Mouse (Mus musculus) thymus, postnatal 0 days (tissue): Measurements from ENCODE around the gene Olfr1174-ps. TPM values are rescaled to one million over a fixed set of nuclear protein-coding genes. Genes with fewer than 3 reads are reported as not detected.

Experiments
- DNase-seq: peaks from one replicate; pipeline ENCODE4 v3.0.0-alpha.2; 2015; ENCODE audit warnings: low spot score
- polyA plus RNA-seq: library from polyadenylated mRNA; unstranded; fragments of >200 nt; fragmentation: Nextera tagmentation; extraction: Ambion mirVana; gene quantifications from 2 replicates; pipeline ENCODE4 v1.2.1, GENCODE M21; 2015

Olfr1174-ps gene
- polyA plus RNA-seq: not detected in 2 replicates

- DNase-seq: no peak
Observed at GRCm38 (mm10) chr2:88315035-88315434, at the start of gene Olfr1174-ps. Gene Olfr1174-ps, minus strand, starts transcription at chr2:88315135.

DNA sequence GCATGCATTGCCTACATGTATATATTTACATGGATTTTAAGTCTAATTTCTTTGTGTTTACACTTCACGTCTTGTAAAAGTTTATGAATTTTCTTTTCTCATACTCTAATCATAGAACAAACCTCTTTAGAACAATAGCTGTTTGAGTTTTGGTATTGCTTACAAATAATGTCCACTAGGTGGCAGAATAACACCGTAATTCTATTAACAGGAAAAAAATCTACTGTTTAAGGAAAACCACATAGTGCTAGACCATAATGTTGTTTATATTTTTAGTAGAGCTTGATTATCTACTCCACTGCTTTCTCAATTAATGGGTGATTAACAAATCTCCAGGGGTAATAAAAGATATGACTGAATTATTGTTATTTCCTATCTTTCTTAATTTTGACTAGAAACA lies 41.4 kb upstream of the Olfr1174-ps start:
- DNase-seq: peak; percentile 5

DNA sequence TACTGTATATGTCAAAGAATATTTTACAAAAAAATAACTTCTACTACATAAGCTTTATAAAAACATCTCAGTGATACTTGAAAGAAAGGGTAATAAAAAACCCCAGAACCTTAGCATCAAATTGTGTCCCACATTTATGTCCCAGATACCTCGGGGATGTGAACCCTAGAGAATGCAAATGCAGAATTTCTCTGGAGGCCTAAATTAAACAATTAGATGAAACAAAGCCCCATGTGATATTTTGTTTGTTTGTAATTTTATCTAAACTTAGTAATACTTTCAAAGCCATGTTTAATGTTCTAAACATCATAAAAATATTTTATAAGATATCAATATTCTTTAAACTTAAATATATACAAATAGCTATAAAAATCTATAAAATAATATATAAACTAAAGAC lies 31.5 kb upstream of the Olfr1174-ps start, which contains the start of gene Olfr1177-ps:
Gene Olfr1177-ps (minus strand): TSS at position 101 of the 400 bp plus-strand sequence.
- DNase-seq: no peak

GRCm38 (mm10) chr2:88336421-88336820 lies 21.5 kb upstream of the Olfr1174-ps start, which contains the start of gene Olfr1176:
Gene Olfr1176, plus strand, starts transcription at chr2:88336721.
- DNase-seq: no peak

- DNase-seq: no peak
Observed at GRCm38 (mm10) chr2:88327115-88327514, 12.2 kb upstream of the Olfr1174-ps start, which contains the start of gene Olfr1175-ps. Gene Olfr1175-ps, minus strand, starts transcription at chr2:88327215.

- no peak for DNase-seq
Observed at GRCm38 (mm10) chr2:88279775-88280174, 35.2 kb downstream of the Olfr1174-ps start, which contains the start of gene Olfr1173. Gene Olfr1173, minus strand, starts transcription at chr2:88279875.

Other genes with a start within 250 kb of the Olfr1174-ps start
- gene Olfr1163, start 243.3 kb downstream of the Olfr1174-ps start, polyA plus RNA-seq: not detected in 2 replicates
- not detected in 2 replicates for gene Olfr1164, start 221.2 kb downstream of the Olfr1174-ps start, polyA plus RNA-seq
- not detected in 2 replicates for gene Olfr1166, start 186.9 kb downstream of the Olfr1174-ps start, polyA plus RNA-seq
- gene Olfr1167, start 159.9 kb downstream of the Olfr1174-ps start, polyA plus RNA-seq: 0.12 TPM in 1 of 2 replicates, not detected in the other
- not detected in 2 replicates for gene Olfr1168, start 133.3 kb downstream of the Olfr1174-ps start, polyA plus RNA-seq
- gene Olfr1170, start 86.8 kb downstream of the Olfr1174-ps start, polyA plus RNA-seq: not detected in 2 replicates
- gene Olfr1173, start 35.3 kb downstream of the Olfr1174-ps start, polyA plus RNA-seq: 0.03 TPM in 1 of 2 replicates, not detected in the other
- not detected in 2 replicates for gene Olfr1175-ps, start 12.1 kb upstream of the Olfr1174-ps start, polyA plus RNA-seq
- not detected in 2 replicates for gene Olfr1176, start 21.6 kb upstream of the Olfr1174-ps start, polyA plus RNA-seq
- gene Olfr1177-ps, start 31.4 kb upstream of the Olfr1174-ps start, polyA plus RNA-seq: not detected in 2 replicates
- gene Olfr1178, start 71.9 kb upstream of the Olfr1174-ps start, polyA plus RNA-seq: not detected in 2 replicates
- not detected in 2 replicates for gene Olfr1179, start 91.3 kb upstream of the Olfr1174-ps start, polyA plus RNA-seq
- not detected in 2 replicates for gene Olfr1180, start 104.0 kb upstream of the Olfr1174-ps start, polyA plus RNA-seq
- not detected in 2 replicates for gene Olfr1181, start 111.0 kb upstream of the Olfr1174-ps start, polyA plus RNA-seq
- gene Gm13757, start 134.0 kb upstream of the Olfr1174-ps start, polyA plus RNA-seq: not detected in 2 replicates
- not detected in 2 replicates for gene Olfr1183, start 139.7 kb upstream of the Olfr1174-ps start, polyA plus RNA-seq
- not detected in 2 replicates for gene Olfr1184, start 168.5 kb upstream of the Olfr1174-ps start, polyA plus RNA-seq
- gene Olfr1185-ps1, start 178.2 kb upstream of the Olfr1174-ps start, polyA plus RNA-seq: not detected in 2 replicates
- gene Olfr1186, start 203.4 kb upstream of the Olfr1174-ps start, polyA plus RNA-seq: not detected in 2 replicates
- not detected in 2 replicates for gene Olfr1188, start 241.8 kb upstream of the Olfr1174-ps start, polyA plus RNA-seq